Mouse (Mus musculus) layer of hippocampus, adult 9-11 months (tissue): Measurements from ENCODE around the gene Cwc25.
"Not testable (repeated sequence)": the region's sequence is repeated elsewhere in the genome, so short reads cannot be mapped to it uniquely, and the experiment has no call there.

ENCODE experiments used
- DNase-seq: peaks from one replicate; pipeline ENCODE4 v3.0.0; 2022

Gene Cwc25

DNA sequence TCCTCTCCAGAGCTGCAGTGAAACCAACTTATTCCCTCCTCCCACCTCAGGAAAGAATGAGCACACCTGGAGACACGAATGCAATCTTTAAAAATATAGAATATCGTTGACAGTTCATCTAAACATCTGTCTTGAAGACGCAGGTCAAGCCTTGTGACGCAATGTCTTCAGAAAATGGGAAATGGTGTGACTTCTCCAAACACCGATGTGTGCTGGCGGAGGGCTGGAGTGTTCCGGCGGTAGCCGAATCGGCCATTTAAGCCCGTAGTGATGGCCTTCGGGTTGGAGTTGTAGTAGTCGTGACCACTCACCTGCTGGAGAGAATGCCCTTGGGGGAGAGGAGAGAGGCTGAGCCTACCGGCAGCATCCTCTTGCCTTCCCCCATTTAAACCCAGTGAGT is 5.1 kb upstream of the Cwc25 start:
- DNase-seq, result no peak

DNA sequence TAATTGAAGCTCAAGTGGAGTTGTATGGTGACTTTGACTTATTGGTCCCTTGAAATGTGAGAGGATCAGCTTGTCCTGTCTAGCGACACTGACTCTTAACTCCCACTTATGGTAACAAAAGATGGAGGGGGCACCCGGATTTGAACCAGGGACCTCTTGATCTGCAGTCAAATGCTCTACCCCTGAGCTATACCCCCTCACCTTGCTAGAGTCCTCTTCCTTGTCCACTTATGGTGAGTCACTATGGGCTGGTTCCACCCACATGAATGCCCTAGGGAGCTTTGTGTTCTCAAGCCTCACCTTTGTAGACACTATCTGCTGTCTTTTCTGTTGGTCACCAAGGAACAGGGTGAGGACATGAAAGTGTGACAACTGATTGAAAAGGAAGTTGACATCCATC is 3.3 kb upstream of the Cwc25 start:
- no peak for DNase-seq

DNA sequence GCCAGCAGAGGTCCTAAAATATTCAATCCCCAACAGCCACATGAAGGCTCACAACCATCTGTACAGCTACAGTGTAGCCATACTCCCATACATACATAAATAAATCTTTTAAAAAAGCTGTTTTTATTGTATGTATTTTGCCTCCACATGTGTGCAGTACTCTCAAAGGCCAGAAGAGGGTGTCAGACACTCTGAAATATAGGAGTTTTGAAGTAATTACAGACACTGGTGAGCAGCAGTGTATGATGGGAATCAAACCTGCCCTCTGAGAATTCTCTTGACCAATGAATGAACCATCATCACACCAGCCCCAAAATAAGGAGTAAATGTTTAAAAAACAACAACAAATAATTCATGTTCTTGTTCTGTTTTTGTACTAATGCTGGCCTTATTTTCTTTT is 4.7 kb downstream of the Cwc25 start:
- no peak for DNase-seq

DNA sequence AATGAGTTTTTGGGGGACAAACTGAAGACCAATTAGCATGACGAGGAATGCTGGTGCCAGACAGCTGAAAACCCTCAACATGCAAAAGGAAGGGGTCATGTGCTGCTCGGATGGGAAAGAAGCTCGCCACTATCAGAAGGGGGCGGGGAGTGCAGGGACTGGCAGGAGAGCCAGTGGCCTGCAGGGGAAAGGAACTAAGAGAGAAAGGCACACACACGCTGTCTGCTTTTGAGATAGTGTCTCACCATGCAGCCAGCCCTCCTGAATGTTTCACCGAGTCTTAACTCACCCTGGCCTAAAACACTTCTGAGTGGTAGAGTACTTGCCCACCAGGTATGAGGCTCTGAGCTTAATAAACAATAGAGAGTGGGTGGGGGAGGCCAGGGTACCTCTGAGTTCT is 7.4 kb downstream of the Cwc25 start:
- no peak for DNase-seq

DNA sequence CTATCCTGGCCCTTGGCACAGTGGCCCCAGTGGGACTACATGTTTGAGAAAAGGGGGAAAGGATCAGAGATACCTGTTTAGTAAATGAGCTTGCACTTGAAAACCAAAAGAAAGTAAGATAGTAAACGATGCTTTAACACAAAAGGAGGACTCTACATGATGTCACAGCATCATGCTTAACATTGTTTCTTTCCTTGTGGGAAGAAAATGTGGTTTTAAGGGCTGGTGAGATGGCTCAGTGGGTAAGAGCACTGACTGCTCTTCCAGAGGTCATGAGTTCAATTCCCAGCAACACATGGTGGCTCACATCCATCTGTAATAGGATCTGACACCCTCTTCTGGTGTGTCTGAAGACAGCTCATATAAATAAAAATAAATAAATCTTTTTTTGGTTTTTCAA is 8.2 kb downstream of the Cwc25 start:
- DNase-seq, result no peak

DNA sequence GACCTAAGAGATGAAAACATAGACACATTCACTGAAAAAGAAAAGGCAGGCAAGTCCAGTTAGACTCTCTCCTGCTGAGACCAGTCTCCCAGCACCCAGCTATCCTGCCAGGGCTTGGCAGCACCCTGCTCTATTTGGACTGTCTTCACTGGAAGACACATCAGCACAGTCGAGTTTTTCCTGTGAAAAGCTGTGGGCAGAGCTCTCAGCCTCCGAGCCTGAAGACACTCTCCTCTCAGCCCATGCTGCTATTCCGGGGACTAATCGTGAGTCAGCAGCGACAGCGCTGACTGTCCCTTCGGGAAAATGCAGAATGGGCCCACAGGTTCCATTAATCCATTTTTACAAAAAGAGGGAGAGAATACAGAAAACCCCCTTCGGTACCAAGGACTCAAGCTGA is 13.1 kb downstream of the Cwc25 start:
- no peak for DNase-seq

DNA sequence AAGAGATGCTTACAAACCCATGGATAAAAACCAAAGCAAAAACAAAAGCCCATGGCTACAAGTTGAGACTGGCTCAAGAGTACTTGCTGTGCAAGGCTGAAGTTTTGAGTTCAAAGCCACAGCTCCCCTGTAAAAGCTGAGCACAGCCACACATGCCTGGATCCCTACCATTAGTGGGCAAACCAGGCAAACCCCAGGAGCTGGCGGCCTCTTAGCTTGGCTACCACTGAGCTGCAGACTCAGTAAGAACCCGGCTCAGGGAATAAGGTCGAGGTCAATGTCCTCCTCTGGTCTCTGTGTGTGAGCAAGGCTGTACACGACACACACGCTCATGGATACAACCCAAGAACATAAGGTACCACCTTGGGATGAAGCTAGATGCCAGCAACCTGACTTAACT is 17.9 kb downstream of the Cwc25 start:
- DNase-seq, result no peak

DNA sequence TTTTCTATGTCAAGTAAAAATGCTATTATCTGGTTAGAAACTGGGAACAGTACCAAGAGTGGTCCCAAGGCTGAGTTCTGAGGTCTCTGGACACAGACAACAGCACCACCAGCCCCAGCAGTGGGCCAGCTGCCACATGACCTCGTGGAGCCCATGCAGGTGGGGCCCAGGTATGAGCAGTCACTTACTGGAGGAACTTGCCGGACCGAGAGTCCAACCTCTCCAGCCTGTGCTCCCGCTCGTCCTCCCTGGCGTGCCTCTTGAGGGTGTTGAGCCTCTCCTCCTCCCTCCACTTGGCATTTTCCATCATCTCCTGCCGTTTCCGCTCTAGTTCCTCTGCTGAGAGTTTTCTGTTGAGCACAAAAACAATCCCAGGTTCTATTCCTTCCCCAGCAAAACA is 18.6 kb downstream of the Cwc25 start:
- no peak for DNase-seq

DNA sequence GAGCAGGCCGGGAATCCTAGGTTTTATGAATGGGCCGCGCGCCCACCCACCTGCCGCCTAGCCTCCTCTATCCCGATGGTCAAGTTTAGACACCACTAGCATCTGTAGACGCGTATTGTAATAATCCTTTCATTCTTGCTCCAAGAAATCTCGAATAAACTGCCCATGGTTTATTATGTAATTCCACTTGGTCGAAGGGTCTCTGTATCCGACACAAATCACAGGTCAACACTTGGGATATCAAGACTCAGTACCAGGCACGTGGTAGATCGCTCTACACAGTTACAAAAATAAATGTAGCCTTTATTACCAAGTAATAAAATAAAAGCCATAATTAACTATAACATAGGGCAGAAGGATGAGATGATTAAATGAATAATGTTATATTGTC is 21.0 kb downstream of the Cwc25 start:
- DNase-seq, result no peak

DNA sequence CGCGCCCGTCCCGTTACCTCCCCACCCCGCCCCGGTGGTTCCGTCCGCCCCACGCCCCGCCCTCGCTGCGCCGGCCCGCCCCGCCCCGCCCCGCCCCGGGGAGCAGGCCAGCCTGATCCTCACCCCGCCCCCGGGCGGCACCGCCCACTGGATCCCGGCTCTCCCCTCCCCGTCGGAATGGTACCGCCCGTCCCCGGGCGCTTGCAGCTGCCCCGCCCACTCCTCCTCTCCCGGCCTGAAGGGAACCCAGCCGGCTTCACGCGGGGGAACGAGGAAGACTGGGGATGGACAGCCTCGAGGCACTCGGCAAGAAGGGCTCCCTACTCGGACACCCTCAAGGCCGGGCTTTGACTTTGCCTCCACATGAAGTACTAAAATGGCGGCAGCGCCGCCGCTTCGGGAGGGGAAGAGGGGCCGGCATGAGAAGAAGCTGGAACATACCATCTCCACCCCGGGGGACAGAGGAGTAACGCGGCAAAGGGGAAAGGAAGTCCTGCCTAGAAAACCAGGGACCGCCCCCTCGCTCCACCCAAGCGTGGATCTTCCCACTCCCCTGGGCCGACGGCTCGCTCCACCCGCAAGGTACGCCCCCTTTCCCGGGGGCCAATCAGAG is 21.5 kb downstream of the Cwc25 start:
- DNase-seq, result peak; percentile 99

DNA sequence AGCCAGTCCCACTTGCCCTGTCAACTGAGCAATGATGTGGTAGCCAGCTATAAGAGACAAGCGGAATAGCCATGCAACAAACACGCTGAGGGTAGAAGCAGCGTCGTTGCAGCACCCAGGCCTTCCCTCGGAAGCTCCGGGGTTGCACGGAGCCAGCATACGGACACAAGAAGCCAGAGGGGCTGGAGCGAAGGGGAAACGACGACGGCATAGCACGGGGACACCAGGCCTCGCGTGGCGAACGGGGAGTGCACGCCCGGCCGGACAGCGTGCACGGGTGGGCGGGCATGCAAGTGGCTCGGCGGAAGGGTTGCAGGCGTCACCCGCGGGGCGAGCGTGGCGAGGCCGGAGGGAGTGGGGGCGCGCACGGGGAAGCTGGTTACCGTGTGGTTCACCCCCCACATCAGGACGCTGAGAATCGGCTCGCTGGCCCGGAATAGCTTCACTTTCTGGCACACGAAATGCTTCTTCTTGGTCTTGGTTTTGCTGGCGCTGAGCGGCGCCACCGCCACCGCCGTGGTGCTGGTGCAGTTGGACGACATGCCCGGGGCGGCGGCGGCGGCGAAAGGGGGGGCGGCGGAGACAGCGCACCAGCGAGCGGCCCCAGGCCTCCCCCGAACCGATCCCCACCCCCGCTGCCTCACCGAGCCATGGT is 22.2 kb downstream of the Cwc25 start, which contains the start of gene Pip4k2b:
TSS of gene Pip4k2b (minus strand) at position 642 of the 655 bp plus-strand sequence.
- DNase-seq, result no peak

DNA sequence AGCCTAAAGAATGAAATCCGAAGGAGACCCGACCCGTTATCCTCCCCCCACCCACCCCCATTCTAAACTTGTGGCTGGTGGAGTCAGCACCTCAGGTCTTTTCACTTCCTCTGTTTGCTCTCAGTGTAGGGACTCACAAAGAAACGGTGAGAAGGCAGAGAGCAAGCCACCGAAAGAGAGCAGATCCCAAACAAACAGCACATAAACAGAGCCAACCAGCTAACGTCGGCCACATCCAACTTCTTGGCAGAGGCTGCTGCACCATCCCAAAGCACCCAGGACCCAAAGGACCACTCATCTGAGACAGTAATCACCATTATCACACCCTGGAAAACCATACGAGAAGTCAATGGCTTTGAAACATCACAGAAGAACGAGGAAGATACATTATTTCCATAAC is 22.9 kb downstream of the Cwc25 start:
- no peak for DNase-seq

DNA sequence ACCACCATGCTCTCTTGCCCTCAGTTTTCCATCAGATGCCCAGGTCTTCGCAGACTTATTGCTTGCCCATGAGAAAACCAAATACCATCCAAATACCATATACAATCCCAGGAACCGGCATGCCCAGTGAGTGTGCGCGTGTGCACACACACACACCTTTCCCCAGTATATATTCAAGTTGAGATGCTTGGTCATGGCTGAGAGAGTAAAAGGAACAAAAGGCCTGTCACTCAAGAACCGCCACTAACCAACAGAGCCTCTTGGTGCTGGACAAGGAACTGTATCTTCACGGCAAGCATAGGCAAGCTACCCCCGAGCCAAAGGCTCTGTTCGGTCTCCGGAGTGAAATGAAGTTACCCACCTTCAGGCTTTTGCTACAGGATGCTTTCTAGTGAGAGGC is 23.8 kb downstream of the Cwc25 start:
- no peak for DNase-seq

DNA sequence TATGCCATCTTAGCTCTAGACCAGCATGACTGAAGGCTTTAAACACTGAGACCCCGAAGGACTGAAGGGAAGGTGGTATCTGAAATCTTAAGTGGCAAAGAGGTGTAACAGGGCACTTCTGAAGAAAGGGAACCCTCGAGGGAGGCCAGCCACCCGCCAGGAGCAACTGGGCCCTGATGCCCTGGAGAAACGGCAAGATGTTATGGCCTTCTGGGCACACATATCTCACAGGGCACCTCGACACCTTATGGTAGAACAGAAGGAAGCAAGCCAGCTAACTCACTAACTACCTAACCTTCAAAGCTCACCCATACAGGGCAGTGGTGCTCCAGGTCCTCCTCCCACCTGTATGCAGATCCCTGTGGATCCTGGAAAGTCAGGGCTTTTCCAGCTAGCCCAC is 24.2 kb downstream of the Cwc25 start:
- no peak for DNase-seq

DNA sequence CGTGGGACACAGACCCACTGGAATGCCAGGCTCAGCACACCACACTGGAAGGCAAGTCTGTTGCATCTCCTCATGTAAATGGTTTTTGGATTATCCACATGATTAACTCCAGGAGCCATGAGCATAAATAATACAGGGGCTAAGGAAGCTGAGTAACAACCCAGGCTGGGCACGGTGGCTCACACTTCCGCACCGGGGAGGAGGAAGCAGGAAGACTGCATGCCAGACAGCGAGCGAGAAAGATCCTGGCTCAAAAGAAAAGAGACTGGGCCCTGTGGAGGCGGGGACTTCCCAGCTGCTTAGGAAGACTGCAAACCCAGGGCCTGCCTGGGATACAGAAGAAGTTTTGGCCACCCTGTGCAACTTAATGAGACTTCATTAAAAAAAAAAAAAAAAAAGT is 26.2 kb downstream of the Cwc25 start:
- peak; percentile 43 for DNase-seq

DNA sequence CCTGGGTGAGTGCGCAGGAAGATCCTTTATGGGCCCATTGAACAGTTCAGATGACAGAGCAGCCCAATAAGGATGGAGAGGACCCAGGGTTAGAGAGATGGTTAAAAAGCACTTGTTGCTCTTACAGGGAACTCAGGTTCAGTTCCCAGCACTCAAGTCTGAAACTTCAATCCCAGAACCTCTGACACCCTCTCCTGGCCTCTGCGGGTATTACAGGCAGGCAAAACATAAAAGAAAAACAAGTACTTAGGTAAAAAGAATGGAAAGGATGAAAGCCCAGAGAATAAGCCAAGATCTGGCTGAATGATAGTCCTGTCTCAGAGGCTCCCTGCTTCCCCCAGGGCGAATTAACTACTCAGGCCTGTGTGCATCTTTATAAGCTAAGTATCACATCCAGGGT is 27.2 kb downstream of the Cwc25 start:
- no peak for DNase-seq

DNA sequence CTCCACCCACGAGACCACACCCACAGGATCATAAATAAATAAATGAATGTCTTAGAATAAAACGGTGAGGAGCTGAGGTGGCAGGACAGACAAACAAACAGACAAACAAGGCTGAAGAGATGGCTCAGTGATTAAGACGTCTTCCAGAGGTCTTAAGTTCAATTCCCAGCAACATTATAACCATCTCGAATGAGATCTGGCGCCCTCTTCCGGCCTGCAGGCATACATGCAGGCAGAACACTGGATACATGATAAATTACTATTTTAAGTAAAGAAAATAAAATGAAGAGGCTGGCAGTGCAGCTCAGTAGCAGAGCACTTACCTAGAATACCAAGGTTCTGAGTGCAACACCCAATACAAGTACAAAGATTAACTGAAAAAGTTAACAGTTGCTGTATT is 27.7 kb downstream of the Cwc25 start:
- no peak for DNase-seq

DNA sequence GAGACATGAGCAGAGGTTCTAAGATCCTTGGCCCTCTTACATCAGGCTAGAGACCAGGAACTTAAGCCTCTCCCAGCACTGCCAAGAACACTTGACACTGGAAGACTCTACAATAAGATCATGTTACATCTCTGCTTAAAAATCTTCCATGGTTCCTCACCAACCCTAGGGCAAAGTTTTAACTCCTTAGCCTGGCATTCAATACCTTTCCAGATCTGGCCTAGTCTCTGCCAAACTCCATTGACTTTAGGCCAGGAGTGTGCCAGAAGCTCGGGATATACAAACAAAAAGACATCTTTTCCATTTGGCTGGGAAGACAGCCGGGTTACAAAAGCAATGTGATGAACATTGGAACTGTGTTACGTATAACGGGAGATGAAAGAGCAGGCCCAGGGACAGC is 28.8 kb downstream of the Cwc25 start:
- no peak for DNase-seq

DNA sequence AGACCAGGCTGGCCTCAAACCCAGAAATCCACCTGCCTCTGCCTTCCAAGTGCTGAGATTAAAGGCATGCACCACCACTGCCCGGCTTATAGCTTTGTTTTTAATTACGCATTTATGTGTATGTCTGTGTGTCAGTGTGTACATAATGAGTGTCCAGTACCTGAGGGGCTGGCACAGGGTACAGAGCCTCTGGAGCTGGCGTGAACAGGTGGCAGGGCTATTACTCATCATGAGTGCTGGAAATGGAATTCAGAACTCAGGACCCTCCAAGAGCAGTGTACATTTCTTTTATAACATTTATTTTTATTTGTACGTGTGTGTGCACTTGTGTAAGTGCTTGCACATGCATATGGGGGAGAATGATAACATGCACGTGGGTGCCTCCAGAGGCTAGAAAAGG is 29.7 kb downstream of the Cwc25 start:
- no peak for DNase-seq

DNA sequence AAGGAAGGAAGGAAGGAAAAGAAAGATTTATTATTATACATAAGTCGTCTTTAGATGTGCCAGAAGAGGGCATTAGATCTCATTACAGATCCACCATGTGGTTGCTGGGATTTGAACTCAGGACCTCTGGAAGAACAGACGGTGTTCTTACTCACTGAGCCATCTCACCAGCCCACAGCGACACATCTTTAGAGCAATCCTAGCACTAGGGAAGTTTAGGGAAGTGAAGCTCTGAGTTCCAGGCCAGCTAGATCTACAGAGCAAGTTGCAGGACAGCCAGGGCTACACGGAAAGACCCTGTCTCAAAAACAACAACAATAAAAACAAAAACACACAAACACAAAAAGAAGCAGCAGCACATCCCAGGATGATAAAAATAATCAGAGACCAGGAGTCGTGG is 31.5 kb downstream of the Cwc25 start:
- DNase-seq, result not testable (repeated sequence)

DNA sequence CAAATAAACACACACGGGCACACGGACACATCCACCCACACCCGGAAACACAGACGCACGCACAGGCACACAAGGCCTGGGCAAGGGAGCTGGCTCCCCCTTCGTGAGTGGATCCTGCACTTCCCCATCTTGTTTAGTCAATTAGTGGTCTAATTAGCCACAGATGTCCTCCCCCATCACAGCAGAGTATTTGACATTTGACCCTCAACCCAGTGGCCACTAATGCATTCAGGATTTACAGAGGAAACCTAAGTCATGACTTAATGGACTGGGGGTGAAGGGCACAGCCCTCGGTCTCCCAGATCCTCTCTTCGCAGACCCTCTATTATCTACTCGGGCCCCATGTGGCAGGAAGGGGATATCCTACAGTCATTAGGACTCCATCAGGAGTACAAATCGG is 32.7 kb downstream of the Cwc25 start:
- DNase-seq, result no peak

DNA sequence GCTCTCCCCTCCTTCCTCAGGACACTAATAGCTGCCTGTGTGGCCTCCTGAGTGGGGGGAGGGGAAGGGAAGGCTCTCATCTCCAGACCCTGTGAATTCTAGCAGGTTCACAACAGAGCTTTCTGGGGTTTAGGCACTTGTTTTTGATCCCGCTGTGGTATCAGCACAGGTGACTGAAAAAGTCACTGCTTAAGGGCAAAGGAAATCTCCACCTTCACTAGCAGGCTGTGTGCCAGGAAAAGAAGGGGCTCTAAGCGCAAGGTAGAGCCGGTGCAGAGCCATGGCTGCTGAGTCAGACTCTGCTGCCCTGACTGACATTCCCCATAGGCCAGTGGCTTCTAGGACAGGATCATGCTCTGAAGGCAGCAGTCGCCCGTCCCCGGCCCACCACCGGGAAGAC is 37.6 kb downstream of the Cwc25 start:
- no peak for DNase-seq

DNA sequence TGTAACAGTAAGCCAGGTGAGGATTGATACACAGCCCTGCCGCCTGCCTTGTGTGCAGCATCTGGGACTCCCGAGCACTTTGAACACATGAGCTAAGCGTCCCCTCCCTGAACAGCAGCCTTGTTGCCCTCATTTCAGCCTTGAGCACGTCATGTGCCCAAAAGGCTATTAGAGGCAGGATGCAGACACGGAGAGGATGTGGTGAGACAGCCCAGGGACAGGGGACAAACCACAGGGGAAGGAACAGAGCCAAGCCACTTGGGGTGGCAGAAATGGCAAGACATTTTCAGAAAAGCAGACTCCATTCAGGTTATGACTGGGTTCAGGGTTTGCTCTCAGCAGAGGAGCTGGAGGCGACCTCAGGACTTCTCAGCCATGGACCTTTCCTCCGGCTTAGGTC is 38.0 kb downstream of the Cwc25 start:
- DNase-seq, result no peak

DNA sequence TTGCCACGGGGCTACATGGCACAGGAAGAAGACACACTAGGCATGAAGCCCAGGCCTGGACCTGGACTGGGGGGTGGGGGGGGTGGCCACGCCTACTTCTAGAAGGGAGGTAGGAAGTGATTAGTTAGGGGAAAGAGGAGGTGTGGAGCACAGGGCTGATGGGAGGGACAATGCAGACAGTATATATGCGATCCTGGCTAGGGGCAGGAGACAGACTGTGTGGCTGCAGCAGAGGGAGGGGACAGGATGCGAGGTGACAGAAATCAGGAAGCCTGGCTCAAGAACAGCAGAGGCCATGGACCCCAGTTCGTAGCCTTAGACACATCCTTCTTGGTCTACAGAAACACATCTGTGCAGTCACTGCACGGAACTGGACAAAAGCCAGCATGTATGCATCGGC is 42.6 kb downstream of the Cwc25 start:
- no peak for DNase-seq

DNA sequence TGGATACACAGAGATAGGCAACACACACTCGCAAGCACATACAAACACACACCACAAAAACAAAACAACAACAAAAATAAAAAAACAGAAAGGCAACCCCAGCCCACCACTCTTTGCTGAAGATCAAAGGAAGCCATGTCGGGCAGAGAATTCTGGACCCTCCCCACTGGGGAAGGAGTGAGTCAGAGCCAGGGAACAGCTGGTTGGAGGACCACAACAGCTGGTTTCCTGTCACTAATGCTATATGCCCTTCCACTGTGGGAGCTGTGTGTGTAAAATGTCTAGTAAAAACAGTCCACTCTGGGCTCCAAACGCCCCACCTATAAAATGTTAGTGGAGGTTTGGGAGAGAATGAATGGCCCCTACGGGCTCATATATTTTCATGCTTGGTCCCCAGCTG is 45.0 kb downstream of the Cwc25 start:
- DNase-seq, result no peak
